ENCODE assay signal across 24 mouse cellular contexts in the genomic region with DNA sequence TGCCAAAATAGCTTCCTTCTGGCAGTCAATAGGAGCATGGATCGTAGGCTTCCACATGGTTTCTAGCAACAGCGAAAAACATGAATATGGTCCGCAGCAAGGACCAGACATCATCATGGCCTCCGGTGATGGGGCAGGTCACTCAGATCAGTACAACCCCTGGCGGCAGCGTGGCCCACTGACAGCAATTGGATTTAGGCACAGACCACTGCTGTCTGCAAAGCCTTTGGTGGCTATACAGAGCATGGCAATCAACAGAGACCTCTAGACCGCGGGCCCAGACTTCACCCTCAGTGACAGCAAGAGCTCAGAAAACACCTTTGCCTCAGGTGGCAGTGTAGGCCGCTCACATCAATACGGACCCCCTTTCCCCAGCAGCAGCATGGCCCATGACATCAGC.
"Had no signal": no experiment of that assay in that cellular context is flagged by ENCODE, and none has a peak within 500 bp of the region (broad histone marks: within the 10 kb centered on the region; RNA-seq: fewer than 3 reads in every experiment).

No protein-coding gene starts in this region.

- H3K9me3 ChIP-seq: heart, embryonic 10.5 days; heart, embryonic 12.5 days; hindbrain, embryonic 10.5 days; hindbrain, embryonic 12.5 days; intestine, embryonic 15.5 days; limb, embryonic 10.5 days; limb, embryonic 12.5 days had no signal

- H3K9ac ChIP-seq: heart, embryonic 12.5 days; hindbrain, embryonic 12.5 days; hindbrain, embryonic 14.5 days; intestine, embryonic 15.5 days; limb, embryonic 12.5 days had no signal

- H3K4me3 ChIP-seq: gastrocnemius, adult 2 months; heart, embryonic 10.5 days; heart, embryonic 12.5 days; hindbrain, embryonic 10.5 days; hindbrain, embryonic 12.5 days; intestine, embryonic 15.5 days; layer of hippocampus, adult 2 months; left cerebral cortex, adult 2 months; limb, embryonic 10.5 days; limb, embryonic 12.5 days had no signal

- ATAC-seq: hindbrain, embryonic 16.5 days; inflammation-experienced regulatory T-cells, adult 6 months; intestine, embryonic 15.5 days; intestine, postnatal 0 days had no signal

- H3K27ac ChIP-seq: gastrocnemius, adult 2 months; heart, embryonic 10.5 days; hindbrain, embryonic 10.5 days; hindbrain, embryonic 12.5 days; hindbrain, embryonic 14.5 days; intestine, embryonic 15.5 days; layer of hippocampus, adult 2 months; left cerebral cortex, adult 2 months; limb, embryonic 10.5 days; limb, embryonic 12.5 days had no signal

- DNase-seq: gastrocnemius, adult 2 months; gastrocnemius, postnatal 10 days; gastrocnemius, postnatal 25 days; heart, adult 18-20 months; heart, postnatal 10 days; heart, postnatal 4 days; kidney, adult 18-20 months; kidney, adult 8-10 months; kidney, postnatal 10 days; kidney, postnatal 4 days; liver had no signal

- H3K36me3 ChIP-seq: heart, embryonic 10.5 days; heart, embryonic 12.5 days; hindbrain, embryonic 10.5 days; hindbrain, embryonic 12.5 days; intestine, embryonic 15.5 days; limb, embryonic 10.5 days; limb, embryonic 12.5 days had no signal

- H3K4me1 ChIP-seq: heart, embryonic 10.5 days; heart, embryonic 12.5 days; hindbrain, embryonic 10.5 days; hindbrain, embryonic 12.5 days; intestine, embryonic 15.5 days; limb, embryonic 10.5 days; limb, embryonic 12.5 days had no signal

- H3K4me2 ChIP-seq: heart, embryonic 12.5 days; hindbrain, embryonic 12.5 days; hindbrain, embryonic 14.5 days; intestine, embryonic 15.5 days; limb, embryonic 12.5 days had no signal

- H3K27me3 ChIP-seq: heart, embryonic 12.5 days; hindbrain, embryonic 12.5 days; intestine, embryonic 15.5 days; limb, embryonic 12.5 days had no signal
